Mouse (Mus musculus): ENCODE results near the gene Pik3r5. TPM values are rescaled to one million over a fixed set of nuclear protein-coding genes. Genes with fewer than 3 reads are reported as not detected.

The Pik3r5 gene
- total RNA-seq, 1 experiment = 0.94 TPM

DNA sequence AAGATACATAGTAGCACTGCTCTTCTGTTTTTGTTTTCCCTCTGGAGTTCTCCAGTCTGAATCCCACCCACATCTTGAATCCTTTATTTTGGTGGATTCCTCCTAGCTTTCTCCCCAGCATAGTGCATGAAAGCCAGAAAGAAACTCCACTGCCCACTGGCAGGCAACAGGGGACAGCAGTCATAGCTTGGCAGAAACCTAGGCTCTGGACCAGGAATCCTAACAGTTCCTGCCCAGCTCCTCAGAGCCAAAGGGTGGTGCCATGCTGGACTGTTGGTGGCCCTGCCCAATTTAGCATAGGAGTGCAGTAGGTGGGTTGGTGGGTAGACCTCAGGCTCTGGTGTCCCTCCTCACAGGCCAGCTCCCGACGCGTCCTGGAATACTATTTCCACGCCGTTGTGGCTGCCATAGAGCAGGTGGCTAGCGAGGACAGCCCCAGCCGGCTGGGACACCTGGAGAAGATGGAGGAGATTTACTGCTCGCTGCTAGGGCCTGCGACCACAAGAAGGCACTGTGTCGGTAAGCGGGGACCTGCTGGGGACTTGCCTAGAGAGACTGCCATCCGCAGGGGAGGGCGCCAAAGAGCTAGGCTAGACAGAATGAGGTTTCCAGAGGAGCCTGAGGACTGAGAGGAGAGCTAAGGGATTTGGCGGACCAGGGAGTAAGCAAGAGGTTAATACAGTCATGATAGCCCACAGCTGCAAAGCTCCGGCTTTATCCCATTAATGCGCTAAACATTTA lies 99.3 kb downstream of the Pik3r5 start:
- H3K4me1 ChIP-seq (ENCODE audit: control insufficient read depth in 2 of 2, insufficient read depth in 2 of 2, low read length in 2 of 2, poor library complexity in 1 of 2) = peaks cover 2 to 8% of the 10 kb centered on the region in 2 experiments; a peak in 2 of 4 replicates
- H3K9ac ChIP-seq (ENCODE audit: insufficient read depth, low read depth, low read length, poor library complexity, severe bottlenecking) = no peak overlapping the region
- TF ChIP-seq MAFK (IDR thresholded peaks at IDR 0.05; ENCODE audit: insufficient read depth, low read depth, low read length) (no peak), CHD2 (IDR thresholded peaks at IDR 0.05; ENCODE audit: low read depth, low read length) (no peak), HCFC1 (IDR thresholded peaks at IDR 0.05; ENCODE audit: borderline replicate concordance, insufficient read depth, low read length) (no peak), ZC3H11A (IDR thresholded peaks at IDR 0.05; ENCODE audit: borderline replicate concordance, low read depth, low read length) (no peak), ZNF384 (IDR thresholded peaks at IDR 0.05; ENCODE audit: low read depth, low read length) (no peak)
- H3K27ac ChIP-seq (ENCODE audit: insufficient read depth, low read depth, low read length, poor library complexity, severe bottlenecking) = no peak overlapping the region
- H3K36me3 ChIP-seq (ENCODE audit: control insufficient read depth, insufficient read depth, low read length, poor library complexity, severe bottlenecking) = no peaks in the 10 kb centered on the region
- DNase-seq (ENCODE audit: low read depth, low spot score) = peak; percentile 34
- H3K4me3 ChIP-seq (ENCODE audit: insufficient read depth in 1 of 2, low read depth in 1 of 2, low read length in 2 of 2, poor library complexity in 1 of 2, severe bottlenecking in 1 of 2) = 0 out of 4 replicates have a peak overlapping the region, but pooled peaks of 1 of the 2 experiments have one; percentile 16
- in situ Hi-C loops (cut with MboI; ENCODE audit: low sequenced_read_pairs in 2 of 2, unreplicated experiment in 2 of 2) = no loop called here
- H3K9me3 ChIP-seq (ENCODE audit: control insufficient read depth, insufficient read depth, low read depth, low read length) = no peaks in the 10 kb centered on the region

DNA sequence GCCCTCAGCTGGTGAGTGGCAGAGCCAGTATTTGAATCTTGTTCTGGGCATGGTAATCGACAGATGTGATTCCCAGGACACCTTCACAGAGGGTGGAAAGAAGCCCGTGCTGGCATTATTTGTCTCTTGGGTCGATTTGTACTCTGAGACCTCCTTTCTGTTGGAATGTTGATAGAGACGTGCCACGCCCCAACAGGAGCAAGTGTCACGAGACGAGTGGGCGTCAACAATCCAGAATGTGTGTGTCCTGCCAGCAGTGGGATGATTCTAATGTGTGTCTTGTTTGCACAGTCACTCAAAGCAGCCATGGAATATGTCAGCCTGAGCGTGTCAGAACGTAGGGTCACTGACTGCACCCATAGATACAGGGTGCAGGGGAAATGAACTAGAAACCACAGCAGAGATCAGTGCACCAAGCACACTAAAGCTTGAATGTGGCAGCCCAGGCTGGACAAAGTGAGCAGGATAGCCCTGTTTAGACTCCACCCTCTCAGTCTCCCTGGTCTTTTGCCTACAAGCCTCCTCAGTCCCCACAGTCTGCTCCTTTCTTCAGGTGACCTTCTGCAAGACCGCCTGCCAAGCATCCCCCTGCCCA lies 100.1 kb downstream of the Pik3r5 start:
- in situ Hi-C loops (cut with MboI; ENCODE audit: low sequenced_read_pairs in 2 of 2, unreplicated experiment in 2 of 2) = no loop called here
- H3K9ac ChIP-seq (ENCODE audit: insufficient read depth, low read depth, low read length, poor library complexity, severe bottlenecking) = no peak overlapping the region
- no peak overlapping the region for H3K27ac ChIP-seq (ENCODE audit: insufficient read depth, low read depth, low read length, poor library complexity, severe bottlenecking)
- no peak overlapping the region for H3K4me3 ChIP-seq (ENCODE audit: insufficient read depth in 1 of 2, low read depth in 1 of 2, low read length in 2 of 2, poor library complexity in 1 of 2, severe bottlenecking in 1 of 2)
- H3K36me3 ChIP-seq (ENCODE audit: control insufficient read depth, insufficient read depth, low read length, poor library complexity, severe bottlenecking) = no peaks in the 10 kb centered on the region
- TF ChIP-seq MAFK (IDR thresholded peaks at IDR 0.05; ENCODE audit: insufficient read depth, low read depth, low read length) (no peak), ZNF384 (IDR thresholded peaks at IDR 0.05; ENCODE audit: low read depth, low read length) (no peak), CHD2 (IDR thresholded peaks at IDR 0.05; ENCODE audit: low read depth, low read length) (no peak)
- no peaks in the 10 kb centered on the region for H3K9me3 ChIP-seq (ENCODE audit: control insufficient read depth, insufficient read depth, low read depth, low read length)
- no peak for DNase-seq (ENCODE audit: low read depth, low spot score)
- peaks cover 2 to 8% of the 10 kb centered on the region in 2 experiments; a peak in 2 of 4 replicates for H3K4me1 ChIP-seq (ENCODE audit: control insufficient read depth in 2 of 2, insufficient read depth in 2 of 2, low read length in 2 of 2, poor library complexity in 1 of 2)

DNA sequence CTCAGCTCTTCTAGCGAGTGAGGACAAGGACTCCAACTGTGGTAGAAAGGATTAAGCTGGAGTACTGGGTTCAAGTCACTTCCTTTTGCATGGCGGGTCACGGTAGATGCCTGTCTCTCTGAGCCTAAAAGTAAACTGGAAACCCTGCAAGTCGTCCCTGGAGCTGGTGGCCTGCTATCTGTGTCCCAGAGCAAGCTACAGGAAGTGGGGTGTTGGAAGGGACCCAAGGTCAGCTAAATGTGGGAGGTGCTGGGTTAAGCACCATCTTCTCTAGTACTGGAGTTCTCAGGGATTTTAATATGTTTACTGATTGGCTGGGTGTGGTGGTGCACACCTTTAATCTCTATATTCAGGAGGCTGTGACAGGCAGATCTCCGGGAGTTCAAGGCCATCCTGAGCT lies 100.9 kb downstream of the Pik3r5 start:
- DNase-seq (ENCODE audit: low read depth, low spot score) = no peak
- Histone ChIP-seq H3K4me1 (ENCODE audit: control insufficient read depth in 2 of 2, insufficient read depth in 2 of 2, low read length in 2 of 2, poor library complexity in 1 of 2) (peaks cover 2 to 8% of the 10 kb centered on the region in 2 experiments; a peak in 2 of 4 replicates), H3K36me3 (ENCODE audit: control insufficient read depth, insufficient read depth, low read length, poor library complexity, severe bottlenecking) (no peaks in the 10 kb centered on the region), H3K9ac (ENCODE audit: insufficient read depth, low read depth, low read length, poor library complexity, severe bottlenecking) (no peak overlapping the region), H3K27ac (ENCODE audit: insufficient read depth, low read depth, low read length, poor library complexity, severe bottlenecking) (no peak overlapping the region), H3K4me3 (ENCODE audit: insufficient read depth in 1 of 2, low read depth in 1 of 2, low read length in 2 of 2, poor library complexity in 1 of 2, severe bottlenecking in 1 of 2) (no peak overlapping the region), H3K9me3 (ENCODE audit: control insufficient read depth, insufficient read depth, low read depth, low read length) (no peaks in the 10 kb centered on the region)
- no peak for TF ChIP-seq CHD2 (IDR thresholded peaks at IDR 0.05; ENCODE audit: low read depth, low read length)
- no peak for TF ChIP-seq ZNF384 (IDR thresholded peaks at IDR 0.05; ENCODE audit: low read depth, low read length)
- TF ChIP-seq HCFC1 (IDR thresholded peaks at IDR 0.05; ENCODE audit: borderline replicate concordance, insufficient read depth, low read length) = no peak
- no peak for TF ChIP-seq MAFK (IDR thresholded peaks at IDR 0.05; ENCODE audit: insufficient read depth, low read depth, low read length)
- TF ChIP-seq ZC3H11A (IDR thresholded peaks at IDR 0.05; ENCODE audit: borderline replicate concordance, low read depth, low read length) = no peak
- in situ Hi-C loops (cut with MboI; ENCODE audit: low sequenced_read_pairs in 2 of 2, unreplicated experiment in 2 of 2) = no loop called here

DNA sequence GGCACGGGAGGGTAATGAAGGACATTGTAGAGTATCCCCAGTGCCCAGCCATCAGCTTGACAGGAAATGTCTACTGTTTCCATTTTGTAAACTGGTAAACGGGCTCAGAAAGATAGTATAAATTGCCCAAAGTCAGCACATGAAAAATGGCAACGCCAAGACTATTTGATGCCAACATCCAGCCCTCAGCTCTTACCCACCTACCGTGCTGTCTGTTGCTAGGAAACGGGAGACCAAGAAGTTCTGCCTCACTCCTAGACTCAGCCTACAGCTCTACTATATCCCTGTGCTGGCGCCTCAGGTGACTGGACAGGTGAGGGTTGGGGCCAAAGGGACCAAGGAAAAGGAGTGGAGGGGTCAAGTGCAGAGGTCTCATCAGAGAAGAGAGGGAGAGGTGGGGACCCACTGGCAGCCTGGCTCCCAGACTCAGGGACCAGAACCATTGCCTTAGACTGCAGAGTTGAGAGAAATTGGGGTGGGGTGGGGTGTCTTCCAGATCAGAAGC lies 102.1 kb downstream of the Pik3r5 start:
- Histone ChIP-seq H3K9ac (ENCODE audit: insufficient read depth, low read depth, low read length, poor library complexity, severe bottlenecking) (no peak overlapping the region), H3K4me1 (ENCODE audit: control insufficient read depth in 2 of 2, insufficient read depth in 2 of 2, low read length in 2 of 2, poor library complexity in 1 of 2) (peaks cover 2 to 8% of the 10 kb centered on the region in 2 experiments; a peak in 2 of 4 replicates), H3K36me3 (ENCODE audit: control insufficient read depth, insufficient read depth, low read length, poor library complexity, severe bottlenecking) (no peaks in the 10 kb centered on the region), H3K4me3 (ENCODE audit: insufficient read depth in 1 of 2, low read depth in 1 of 2, low read length in 2 of 2, poor library complexity in 1 of 2, severe bottlenecking in 1 of 2) (no peak overlapping the region), H3K9me3 (ENCODE audit: control insufficient read depth, insufficient read depth, low read depth, low read length) (no peaks in the 10 kb centered on the region), H3K27ac (ENCODE audit: insufficient read depth, low read depth, low read length, poor library complexity, severe bottlenecking) (no peak overlapping the region)
- TF ChIP-seq CHD2 (IDR thresholded peaks at IDR 0.05; ENCODE audit: low read depth, low read length) (no peak), MAFK (IDR thresholded peaks at IDR 0.05; ENCODE audit: insufficient read depth, low read depth, low read length) (no peak), ZC3H11A (IDR thresholded peaks at IDR 0.05; ENCODE audit: borderline replicate concordance, low read depth, low read length) (no peak), ZNF384 (IDR thresholded peaks at IDR 0.05; ENCODE audit: low read depth, low read length) (no peak), HCFC1 (IDR thresholded peaks at IDR 0.05; ENCODE audit: borderline replicate concordance, insufficient read depth, low read length) (no peak)
- in situ Hi-C loops (cut with MboI; ENCODE audit: low sequenced_read_pairs in 2 of 2, unreplicated experiment in 2 of 2) = no loop called here
- DNase-seq (ENCODE audit: low read depth, low spot score) = no peak
